Comparison of ENCODE assay signal across 12 mouse cellular contexts in the genomic region with DNA sequence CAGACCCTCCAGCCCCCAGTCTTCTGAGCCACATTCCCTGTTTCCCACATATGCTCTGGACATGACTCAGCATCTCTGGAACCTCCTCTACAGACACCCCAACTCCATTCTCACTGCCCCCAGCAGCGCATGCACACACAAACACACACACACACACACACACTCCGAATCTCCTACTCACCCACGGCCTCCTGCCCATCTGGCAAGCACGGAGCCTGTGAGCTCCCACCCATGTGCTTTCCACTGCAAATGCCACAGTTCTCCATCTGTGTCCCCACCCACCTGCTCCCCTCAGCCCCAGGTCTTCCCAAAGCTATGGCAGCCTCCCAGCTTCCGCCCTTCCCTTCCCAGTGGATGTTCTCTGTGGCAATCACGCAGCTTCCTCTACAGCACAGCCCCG. TPM values are rescaled to one million over a fixed set of nuclear protein-coding genes. Genes with fewer than 3 reads are reported as not detected.
DNase-seq lines count a peak whose midpoint lies in the region; ATAC-seq and TF ChIP-seq lines count a peak whose summit lies in the region.
"Had no signal": no experiment of that assay in that cellular context is flagged by ENCODE, and none has a peak within 500 bp of the region (broad histone marks: within the 10 kb centered on the region; RNA-seq: fewer than 3 reads in every experiment).

No protein-coding gene starts in this region.

- H3K4me3 ChIP-seq in E14TG2a.4 (replicated peaks; ENCODE audit: low read length): peak overlapping the region; percentile 57
- H3K4me3 ChIP-seq in brown adipose tissue, adult 24 weeks (ENCODE audit: insufficient read depth, low read depth, low read length): no peak overlapping the region
- H3K4me3 ChIP-seq: embryonic facial prominence, embryonic 13.5 days; liver, embryonic 15.5 days had no signal

- no peak for TF ChIP-seq CTCF in E14TG2a.4 (conservative IDR thresholded peaks at IDR 0.05; ENCODE audit: low read length)

- peak overlapping the region; percentile 19; the same call in 1 of the 2 replicates for H3K27ac ChIP-seq in brown adipose tissue, adult 24 weeks (replicated peaks; ENCODE audit: low read depth, low read length)
- H3K27ac ChIP-seq: embryonic facial prominence, embryonic 13.5 days; liver, embryonic 15.5 days had no signal

- ATAC-seq in granulocyte monocyte progenitor cell, adult 5-6 weeks (replicated peaks; ENCODE audit: poor library complexity, severe bottlenecking): no peak

- H3K4me1 ChIP-seq in E14TG2a.4 (replicated peaks; ENCODE audit: low read depth, low read length): peaks cover 45% of the 10 kb centered on the region
- peaks cover 14% of the 10 kb centered on the region for H3K4me1 ChIP-seq in brown adipose tissue, adult 24 weeks (ENCODE audit: control insufficient read depth, insufficient read depth, insufficient read length, low read length)
- H3K4me1 ChIP-seq: embryonic facial prominence, embryonic 13.5 days had no signal

- H3K27me3 ChIP-seq in E14TG2a.4 (ENCODE audit: insufficient read depth, low read length): no peaks in the 10 kb centered on the region
- H3K27me3 ChIP-seq: embryonic facial prominence, embryonic 13.5 days; liver, embryonic 15.5 days had no signal

- H3K9me3 ChIP-seq in E14TG2a.4 (ENCODE audit: low read length): peaks cover 5% of the 10 kb centered on the region; the same call in 1 of the 2 replicates
- H3K9me3 ChIP-seq: embryonic facial prominence, embryonic 13.5 days; liver, embryonic 15.5 days had no signal

- peak; percentile 97 for DNase-seq in layer of hippocampus, adult 9-11 months
- peak; percentile 89 to 93 for DNase-seq in left cerebral cortex, postnatal 36 days (ENCODE audit: low spot score in 2 of 2)
- DNase-seq in yolk sac, embryonic 10.5 days (ENCODE audit: low spot score): no peak
- DNase-seq in c-Kit-positive CD71-positive TER-119-positive erythroid progenitor cells, embryonic 14.5 days (ENCODE audit: low spot score): no peak
- no peak for DNase-seq in spleen, adult 12 weeks (ENCODE audit: low spot score)
- DNase-seq: cerebellum, adult 8-10 months; kidney, postnatal 25 days had no signal

- intact Hi-C loops in left cerebral cortex, postnatal 36 days (cut with DNase I): loop anchor here (2.0 kb wide), 1 partner anchor 170 kb away; no protein-coding TSS in a partner anchor

- peaks cover 30% of the 10 kb centered on the region for H3K36me3 ChIP-seq in E14TG2a.4 (ENCODE audit: insufficient read depth, low read length)
- H3K36me3 ChIP-seq: embryonic facial prominence, embryonic 13.5 days; liver, embryonic 15.5 days had no signal

RNA-seq across cellular contexts. Expression of a gene that starts 6.3 kb away (rescaled TPM):
- 7.1 and 12.7 TPM in 2 replicates for polyA plus RNA-seq in brown adipose tissue, adult 24 weeks (2012; ENCODE audit: insufficient read depth, insufficient read length, missing spikeins)
- total RNA-seq in left cerebral cortex, postnatal 36 days (2021): 10 to 100 TPM; 11.2 to 17.5 TPM
- total RNA-seq in granulocyte monocyte progenitor cell, adult 5-6 weeks (2014; fragmentation: Nextera tagmentation): 10.7 and 15.4 TPM in 2 replicates
- 15.6 and 16.1 TPM in 2 replicates for total RNA-seq in granulocyte monocyte progenitor cell, adult 5-6 weeks (2017)

RNA-seq across cellular contexts. Expression of a gene that starts 28.8 kb away (rescaled TPM):
- polyA plus RNA-seq in brown adipose tissue, adult 24 weeks (2012; ENCODE audit: insufficient read depth, insufficient read length, missing spikeins): 17.1 and 29.6 TPM in 2 replicates
- 10 to 100 TPM; 35.5 to 36.3 TPM for total RNA-seq in left cerebral cortex, postnatal 36 days (2021)
- 0.56 TPM in 1 of 2 replicates, not detected in the other for total RNA-seq in granulocyte monocyte progenitor cell, adult 5-6 weeks (2014; fragmentation: Nextera tagmentation)
- 0.04 TPM in 1 of 2 replicates, not detected in the other for total RNA-seq in granulocyte monocyte progenitor cell, adult 5-6 weeks (2017)

RNA-seq across cellular contexts. Expression of a gene that starts 57.2 kb away (rescaled TPM):
- polyA plus RNA-seq in brown adipose tissue, adult 24 weeks (2012; ENCODE audit: insufficient read depth, insufficient read length, missing spikeins): 6.9 and 7.9 TPM in 2 replicates
- total RNA-seq in left cerebral cortex, postnatal 36 days (2021): 10 to 100 TPM; 48.1 to 64.3 TPM
- 13.3 and 14.7 TPM in 2 replicates for total RNA-seq in granulocyte monocyte progenitor cell, adult 5-6 weeks (2014; fragmentation: Nextera tagmentation)
- 12.1 and 13.0 TPM in 2 replicates for total RNA-seq in granulocyte monocyte progenitor cell, adult 5-6 weeks (2017)

Comparison
In these comparisons a context has a peak if more than half of its experiments do, and no peak if none do; other contexts are left out.
1. DNase-seq: peak in layer of hippocampus, adult 9-11 months (single experiment) and left cerebral cortex, postnatal 36 days (2 of 2); none in yolk sac, embryonic 10.5 days (single experiment), c-Kit-positive CD71-positive TER-119-positive erythroid progenitor cells, embryonic 14.5 days (single experiment) and spleen, adult 12 weeks (single experiment).
2. RNA of a gene that starts 28.8 kb away (total RNA-seq): 35.5 to 36.3 TPM in left cerebral cortex, postnatal 36 days; 0.04 to 0.56 TPM in granulocyte monocyte progenitor cell, adult 5-6 weeks; every median in the first group is over 10 times any median in the second.